Mouse (Mus musculus) adrenal gland, postnatal 36 days (tissue): Measurements from ENCODE around the gene Slc24a1. TPM values are rescaled to one million over a fixed set of nuclear protein-coding genes. Genes with fewer than 3 reads are reported as not detected.

Source experiments
- DNase-seq, 2 experiments: peaks; one replicate each; pipeline ENCODE4 v3.0.0; 2021; ENCODE audit warnings: mixed read lengths in 1 of 2
- total RNA-seq, 2 experiments: library from RNA; stranded (reverse); gene quantifications; 2 replicates each; pipeline ENCODE4 v1.2.3; 2021

Gene Slc24a1
- total RNA-seq, 2 experiments from 2014 or later = not detected

GRCm38 (mm10) chr9:64937491-64937890 lies 13.9 kb downstream of the Slc24a1 start:
- no peak for DNase-seq

GRCm38 (mm10) chr9:64936508-64936907 lies 14.9 kb downstream of the Slc24a1 start:
- peak; percentile 65 to 81 for DNase-seq

- peak; percentile 79 to 83 for DNase-seq
Observed at GRCm38 (mm10) chr9:64934015-64934754, 17.2 kb downstream of the Slc24a1 start.

- no peak for DNase-seq
Observed at GRCm38 (mm10) chr9:64931751-64932610, 19.4 kb downstream of the Slc24a1 start.

GRCm38 (mm10) chr9:64930256-64930655 lies 21.2 kb downstream of the Slc24a1 start:
- no peak for DNase-seq

- DNase-seq = peak; percentile 80 to 85
Observed at GRCm38 (mm10) chr9:64926201-64926991, 25.0 kb downstream of the Slc24a1 start.

GRCm38 (mm10) chr9:64925771-64926170 lies 25.6 kb downstream of the Slc24a1 start:
- DNase-seq = no peak

- no peak for DNase-seq
Observed at GRCm38 (mm10) chr9:64918560-64918959, 32.8 kb downstream of the Slc24a1 start.

GRCm38 (mm10) chr9:64914629-64915028 lies 36.8 kb downstream of the Slc24a1 start:
- DNase-seq = no peak

- DNase-seq = no peak
Observed at GRCm38 (mm10) chr9:64913973-64914372, 37.4 kb downstream of the Slc24a1 start.

- no peak for DNase-seq
Observed at GRCm38 (mm10) chr9:64913406-64913805, 38.0 kb downstream of the Slc24a1 start.

- DNase-seq = no peak
Observed at GRCm38 (mm10) chr9:64907441-64907840, 44.0 kb downstream of the Slc24a1 start.

GRCm38 (mm10) chr9:64904917-64905640 lies 46.3 kb downstream of the Slc24a1 start:
- no peak for DNase-seq

GRCm38 (mm10) chr9:64903386-64903785 lies 48.0 kb downstream of the Slc24a1 start:
- DNase-seq = peak; percentile 79 to 82

GRCm38 (mm10) chr9:64902866-64903265 lies 48.5 kb downstream of the Slc24a1 start:
- no peak for DNase-seq

GRCm38 (mm10) chr9:64896605-64897004 lies 54.8 kb downstream of the Slc24a1 start:
- no peak for DNase-seq

- DNase-seq = no peak
Observed at GRCm38 (mm10) chr9:64886008-64886407, 65.4 kb downstream of the Slc24a1 start.
